Mouse (Mus musculus) megakaryocyte, embryonic 14.5 days (primary cell): Measurements from ENCODE around the gene Parp11. TPM values are rescaled to one million over a fixed set of nuclear protein-coding genes. Genes with fewer than 3 reads are reported as not detected.

Experiments used
- H3K27me3 ChIP-seq: replicated peaks from 2 replicates; pipeline ENCODE3; 2012; ENCODE audit warnings: inconsistent platforms
- H3K36me3 ChIP-seq: replicated peaks from 2 replicates; pipeline ENCODE3; 2012; ENCODE audit warnings: low read length, inconsistent platforms, mixed read lengths
- H3K4me1 ChIP-seq: 2 replicates; pipeline ENCODE4 v1.6.1; 2012; ENCODE audit warnings: inconsistent platforms
- H3K4me3 ChIP-seq: replicated peaks from 2 replicates; pipeline ENCODE3; 2012; ENCODE audit warnings: moderate library complexity, mild to moderate bottlenecking, inconsistent platforms
- H3K9me3 ChIP-seq: 2 replicates; pipeline ENCODE4 v1.6.1; 2012; ENCODE audit warnings: inconsistent platforms
- FLI1 ChIP-seq: IDR thresholded peaks from 2 replicates; pipeline ENCODE4 v1.6.1; 2012; ENCODE audit warnings: low read length, inconsistent platforms, mixed read lengths
- GATA1 ChIP-seq: IDR thresholded peaks from 3 replicates; pipeline ENCODE4 v1.6.1; 2012; ENCODE audit warnings: mixed read lengths, low read length, inconsistent platforms, borderline replicate concordance
- polyA plus RNA-seq: library from polyadenylated mRNA; stranded (reverse); fragments of >175 nt; gene quantifications from 2 replicates; pipeline ENCODE4 v1.2.3, GENCODE M21; 2012; ENCODE audit warnings: low replicate concordance; ENCODE audit not compliant: insufficient read depth

Gene Parp11
- polyA plus RNA-seq, 1 experiment = 2.5 TPM

GRCm38 (mm10) chr6:127539659-127540058, 93.0 kb downstream of the Parp11 start:
- Histone ChIP-seq H3K36me3 (no peaks in the 10 kb centered on the region), H3K4me1 (peaks cover 34% of the 10 kb centered on the region), H3K4me3 (peak overlapping the region; percentile 64), H3K27me3 (peaks cover 18% of the 10 kb centered on the region), H3K9me3 (no peaks in the 10 kb centered on the region)
- TF ChIP-seq FLI1 = no peak
- TF ChIP-seq GATA1 = no peak

- Histone ChIP-seq H3K4me1 (peaks cover 34% of the 10 kb centered on the region), H3K36me3 (no peaks in the 10 kb centered on the region), H3K4me3 (no peak overlapping the region), H3K9me3 (no peaks in the 10 kb centered on the region), H3K27me3 (peaks cover 27% of the 10 kb centered on the region)
- no peak for TF ChIP-seq FLI1
- no peak for TF ChIP-seq GATA1
These were observed 93.9 kb downstream of the Parp11 start for GRCm38 (mm10) chr6:127540517-127540916.

- peaks cover 33% of the 10 kb centered on the region for H3K27me3 ChIP-seq
- no peaks in the 10 kb centered on the region for H3K9me3 ChIP-seq
- H3K4me1 ChIP-seq = peaks cover 31% of the 10 kb centered on the region
- no peaks in the 10 kb centered on the region for H3K36me3 ChIP-seq
- H3K4me3 ChIP-seq = no peak overlapping the region
- TF ChIP-seq GATA1 = no peak
- no peak for TF ChIP-seq FLI1
These were observed 95.2 kb downstream of the Parp11 start for GRCm38 (mm10) chr6:127541617-127542374.

Other genes with a start within 250 kb of the Parp11 start
- 0.21 and 0.49 TPM in 2 replicates for gene Cracr2a, start 114.5 kb downstream of the Parp11 start, polyA plus RNA-seq